Mouse (Mus musculus) forebrain, postnatal 0 days (tissue): Measurements from ENCODE around the gene Gm3486. TPM values are rescaled to one million over a fixed set of nuclear protein-coding genes. Genes with fewer than 3 reads are reported as not detected.
"Not testable (repeated sequence)": the region's sequence is repeated elsewhere in the genome, so short reads cannot be mapped to it uniquely, and the experiment has no call there.

ENCODE experiments used
- ATAC-seq: fragments of 200-750 bp; cut with Nextera tagmentation; 2 replicates; pipeline ENCODE4 v1.8.0; 2017; ENCODE audit warnings: mild to moderate bottlenecking, moderate library complexity
- DNase-seq: peaks from one replicate; pipeline ENCODE4 v3.0.0-alpha.2; 2015
- H3K27ac ChIP-seq: fragments of 300-500 bp; sonication (generic); 2 replicates; pipeline ENCODE4 v1.5.1; 2014; ENCODE audit warnings: low read depth, mild to moderate bottlenecking, antibody characterized with exemption, low read length, moderate library complexity, mixed read lengths
- H3K27me3 ChIP-seq: fragments of 300-500 bp; sonication (generic); 2 replicates; pipeline ENCODE4 v1.6.1; 2014; ENCODE audit warnings: mild to moderate bottlenecking, low read length, mixed read lengths; ENCODE audit not compliant: insufficient read depth
- H3K36me3 ChIP-seq: fragments of 300-500 bp; sonication (generic); 2 replicates; pipeline ENCODE4 v1.6.1; 2014; ENCODE audit warnings: mild to moderate bottlenecking, moderate library complexity; ENCODE audit not compliant: insufficient read depth
- H3K4me1 ChIP-seq: fragments of 300-500 bp; sonication (generic); 2 replicates; pipeline ENCODE4 v1.6.1; 2014; ENCODE audit warnings: antibody characterized with exemption; ENCODE audit not compliant: insufficient read depth
- H3K4me2 ChIP-seq: fragments of 300-500 bp; sonication (generic); 2 replicates; pipeline ENCODE4 v1.6.1; 2014; ENCODE audit warnings: low read depth, mild to moderate bottlenecking, moderate library complexity
- H3K4me3 ChIP-seq: fragments of 300-500 bp; sonication (generic); 2 replicates; pipeline ENCODE4 v1.5.1; 2014; ENCODE audit warnings: low read depth, low read length, mixed read lengths
- H3K9ac ChIP-seq: fragments of 300-500 bp; sonication (generic); 2 replicates; pipeline ENCODE4 v1.6.1; 2014; ENCODE audit warnings: mild to moderate bottlenecking
- H3K9me3 ChIP-seq: fragments of 300-500 bp; sonication (generic); 2 replicates; pipeline ENCODE4 v1.6.1; 2016; ENCODE audit warnings: low read length
- WGBS: fragments of 180-500 bp; shearing (Covaris S2); extraction: QIAGEN DNeasy Blood & Tissue Kit; methylation state at CpG from one replicate; pipeline ENCODE4 v1.1.7; 2014; 5-methylcytosine and 5-hydroxymethylcytosine counted together
- polyA plus RNA-seq: library from polyadenylated mRNA; unstranded; fragments of >200 nt; fragmentation: Nextera tagmentation; extraction: Ambion mirVana; gene quantifications from 2 replicates; pipeline ENCODE4 v1.2.1, GENCODE M21; 2015
- total RNA-seq: library from RNA; depleted of rRNA; stranded (reverse); fragments of >200 nt; gene quantifications from 2 replicates; pipeline ENCODE4 v1.2.3, GENCODE M21; 2014; rRNA removed

Gene Gm3486
- not detected in 2 replicates for total RNA-seq
- polyA plus RNA-seq, result not detected in 2 replicates

DNA sequence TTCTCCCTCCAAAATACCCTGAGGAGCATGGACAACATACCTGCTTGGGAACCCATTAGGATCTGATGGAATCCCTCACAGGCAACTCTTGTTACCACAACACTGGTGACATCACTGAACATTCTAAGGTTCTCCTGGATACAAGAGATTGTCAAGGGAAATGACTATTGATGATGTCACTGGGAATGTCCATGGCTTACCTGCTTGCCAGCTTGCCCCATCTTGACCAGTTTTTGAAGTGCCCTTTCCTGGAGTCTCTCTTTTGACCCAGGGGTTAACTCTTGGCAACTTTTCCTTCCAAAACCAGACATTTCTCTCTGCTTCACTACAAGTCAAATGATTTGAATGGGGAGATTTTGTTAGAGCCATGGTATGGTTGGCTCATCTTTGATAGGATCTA, at the start of gene Gm3486:
TSS of gene Gm3486 (minus strand) at position 101 of the 400 bp plus-strand sequence.
- ATAC-seq, H3K4me1 ChIP-seq, H3K27me3 ChIP-seq, H3K9me3 ChIP-seq, H3K9ac ChIP-seq, H3K27ac ChIP-seq, DNase-seq, H3K4me3 ChIP-seq, H3K36me3 ChIP-seq, H3K4me2 ChIP-seq: not testable (repeated sequence)

DNA sequence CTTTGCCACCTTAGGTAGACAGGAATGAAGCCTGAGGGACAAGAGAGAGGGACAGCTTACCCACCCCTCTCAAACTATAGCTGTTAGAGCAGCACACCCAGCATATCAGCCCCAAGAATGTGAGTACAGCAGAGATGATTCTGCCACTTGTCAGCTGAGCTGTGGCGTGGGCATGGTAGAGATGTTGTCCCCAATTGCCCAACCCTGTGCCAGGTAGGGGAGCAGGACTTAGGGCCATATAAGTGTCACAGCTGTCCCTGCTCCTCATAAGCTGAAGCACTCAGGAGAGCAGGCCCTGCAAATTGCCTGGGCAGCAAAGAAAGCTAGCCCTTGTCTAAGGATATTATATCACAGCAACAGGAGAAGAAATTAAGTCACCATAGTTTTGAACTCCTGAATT, 35.4 kb upstream of the Gm3486 start:
- H3K27ac ChIP-seq, H3K4me3 ChIP-seq, H3K9ac ChIP-seq, DNase-seq, H3K27me3 ChIP-seq, H3K4me2 ChIP-seq, H3K4me1 ChIP-seq, H3K9me3 ChIP-seq, ATAC-seq, H3K36me3 ChIP-seq: not testable (repeated sequence)
- 77% methylated on average over 1 of the region's 1 CpGs for WGBS

DNA sequence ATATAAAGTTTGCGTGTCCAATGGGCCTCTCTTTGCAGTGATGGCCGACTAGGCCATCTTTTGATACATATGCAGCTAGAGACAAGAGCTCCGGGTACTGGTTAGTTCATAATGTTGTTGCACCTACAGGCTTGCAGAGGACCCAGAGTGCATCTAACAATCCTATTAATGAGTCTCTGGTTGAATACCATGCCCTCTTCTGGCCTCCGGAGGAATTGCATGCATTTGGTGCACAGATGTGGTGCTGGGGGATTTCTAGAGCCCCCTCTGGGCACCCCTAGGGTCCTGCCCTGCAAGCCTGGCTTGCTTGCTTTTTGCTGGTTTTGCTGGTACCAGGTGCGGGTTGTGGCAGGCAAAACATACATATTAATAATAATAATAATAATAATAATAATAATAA, 31.4 kb upstream of the Gm3486 start:
- DNase-seq, H3K27me3 ChIP-seq, H3K9me3 ChIP-seq, H3K36me3 ChIP-seq, H3K9ac ChIP-seq, H3K4me3 ChIP-seq, H3K27ac ChIP-seq, H3K4me2 ChIP-seq, H3K4me1 ChIP-seq, ATAC-seq: not testable (repeated sequence)
- WGBS, result 78% methylated on average over 5 of the region's 5 CpGs

DNA sequence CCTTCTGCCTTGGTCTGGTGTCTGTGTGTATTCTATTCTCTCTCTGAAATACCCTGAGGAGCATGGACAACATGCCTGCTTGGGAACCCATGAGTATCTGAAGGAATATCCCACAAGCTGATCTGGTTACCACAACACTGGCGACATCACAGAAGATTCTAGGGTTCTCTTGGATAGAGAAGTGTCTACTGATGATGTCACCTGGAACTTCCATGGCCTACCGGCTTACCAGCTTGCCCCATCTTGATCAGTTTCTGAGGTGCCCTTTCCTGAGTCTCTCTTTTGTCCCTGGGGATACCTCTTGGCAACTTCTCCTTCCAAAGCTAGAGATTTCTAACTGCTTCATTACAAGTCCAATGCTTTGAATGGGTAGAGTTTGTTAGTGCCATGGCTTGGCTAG, 35.9 kb downstream of the Gm3486 start, which contains the start of gene Gm7954:
TSS of gene Gm7954 (minus strand) at position 101 of the 400 bp plus-strand sequence.
- H3K4me2 ChIP-seq, H3K4me3 ChIP-seq, H3K27me3 ChIP-seq, H3K4me1 ChIP-seq, H3K27ac ChIP-seq, ATAC-seq, H3K36me3 ChIP-seq, H3K9ac ChIP-seq, DNase-seq, H3K9me3 ChIP-seq: not testable (repeated sequence)
- WGBS, result no CpG with 5 or more reads among the region's 2 CpGs

Other genes with a start within 250 kb of the Gm3486 start
- gene Gm2832, start 210.7 kb downstream of the Gm3486 start, total RNA-seq, result 0.31 TPM in 1 of 2 replicates, not detected in the other
- 0.13 and 0.16 TPM in 2 replicates for gene Gm2832, start 210.7 kb downstream of the Gm3486 start, polyA plus RNA-seq
- gene Gm5798, start 140.9 kb downstream of the Gm3486 start, total RNA-seq, result not detected in 2 replicates
- not detected in 2 replicates for gene Gm5798, start 140.9 kb downstream of the Gm3486 start, polyA plus RNA-seq
- not detected in 2 replicates for gene Gm7945, start 103.1 kb downstream of the Gm3486 start, total RNA-seq
- not detected in 2 replicates for gene Gm7945, start 103.1 kb downstream of the Gm3486 start, polyA plus RNA-seq
- not detected in 2 replicates for gene Gm6482, start 81.2 kb downstream of the Gm3486 start, total RNA-seq
- not detected in 2 replicates for gene Gm6482, start 81.2 kb downstream of the Gm3486 start, polyA plus RNA-seq
- not detected in 2 replicates for gene Gm7954, start 36.0 kb downstream of the Gm3486 start, total RNA-seq
- not detected in 2 replicates for gene Gm7954, start 36.0 kb downstream of the Gm3486 start, polyA plus RNA-seq
- not detected in 2 replicates for gene Gm7970, start 66.1 kb upstream of the Gm3486 start, total RNA-seq
- not detected in 2 replicates for gene Gm7970, start 66.1 kb upstream of the Gm3486 start, polyA plus RNA-seq
- not detected in 2 replicates for gene 1700049E17Rik2, start 83.7 kb upstream of the Gm3486 start, total RNA-seq
- gene 1700049E17Rik2, start 83.7 kb upstream of the Gm3486 start, polyA plus RNA-seq, result not detected in 2 replicates
- gene Gm3072, start 135.1 kb upstream of the Gm3486 start, total RNA-seq, result not detected in 2 replicates
- gene Gm3072, start 135.1 kb upstream of the Gm3486 start, polyA plus RNA-seq, result not detected in 2 replicates
- not detected in 2 replicates for gene Gm3676, start 157.0 kb upstream of the Gm3486 start, total RNA-seq
- not detected in 2 replicates for gene Gm3676, start 157.0 kb upstream of the Gm3486 start, polyA plus RNA-seq
- not detected in 2 replicates for gene Gm8068, start 212.4 kb upstream of the Gm3486 start, total RNA-seq
- gene Gm8068, start 212.4 kb upstream of the Gm3486 start, polyA plus RNA-seq, result not detected in 2 replicates